Mouse (Mus musculus) cerebellum, adult 11-12 months (tissue): Measurements from ENCODE around the gene Rbfox2.

Source experiments
- DNase-seq: peaks from one replicate; pipeline ENCODE4 v3.0.0; 2022

The Rbfox2 gene

GRCm38 (mm10) chr15:77174018-77174417 is 132.8 kb downstream of the Rbfox2 start:
- DNase-seq: no peak

GRCm38 (mm10) chr15:77172414-77172813 is 134.4 kb downstream of the Rbfox2 start:
- no peak for DNase-seq

DNA sequence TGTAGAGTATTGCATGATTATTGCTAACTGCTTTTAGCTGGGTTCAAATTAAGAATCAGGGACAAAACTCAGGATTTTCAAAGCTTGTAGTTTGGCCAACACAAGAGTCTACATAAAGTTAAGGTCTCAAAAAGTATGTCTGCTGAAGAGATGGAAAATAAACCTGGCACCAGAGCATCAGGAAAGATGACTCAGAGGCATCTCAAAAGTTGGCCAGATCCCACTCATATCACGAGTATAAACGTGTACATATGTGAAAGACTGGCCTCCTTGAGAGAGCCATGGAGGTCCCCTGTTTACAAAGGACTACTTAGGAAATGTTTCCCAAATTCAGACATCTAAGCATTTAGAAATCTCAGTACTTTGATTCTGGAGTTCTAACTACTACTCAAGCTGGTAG is 138.0 kb downstream of the Rbfox2 start:
- no peak for DNase-seq

GRCm38 (mm10) chr15:77166225-77166732 is 140.5 kb downstream of the Rbfox2 start:
- DNase-seq: no peak

DNA sequence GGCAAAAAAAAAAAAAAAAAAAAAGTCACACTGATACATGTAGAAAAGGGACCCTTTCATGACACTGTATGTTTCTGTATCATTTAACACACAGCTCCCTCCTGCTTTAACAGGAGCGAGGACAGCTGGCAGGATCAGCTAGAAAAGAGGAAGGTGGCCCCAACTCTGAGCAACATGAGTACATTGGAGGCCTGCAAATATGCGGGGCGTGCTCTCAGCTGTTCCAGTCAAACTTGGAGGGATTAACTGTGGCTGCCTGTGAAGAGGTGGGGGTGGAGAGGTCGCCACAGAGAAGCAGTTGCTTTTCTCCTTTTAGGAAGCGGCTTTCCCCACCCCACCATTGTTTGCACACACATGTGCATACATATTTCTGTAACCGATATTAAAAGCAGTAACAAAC is 143.5 kb downstream of the Rbfox2 start:
- DNase-seq: no peak

GRCm38 (mm10) chr15:77162931-77163330 is 143.9 kb downstream of the Rbfox2 start:
- no peak for DNase-seq

DNA sequence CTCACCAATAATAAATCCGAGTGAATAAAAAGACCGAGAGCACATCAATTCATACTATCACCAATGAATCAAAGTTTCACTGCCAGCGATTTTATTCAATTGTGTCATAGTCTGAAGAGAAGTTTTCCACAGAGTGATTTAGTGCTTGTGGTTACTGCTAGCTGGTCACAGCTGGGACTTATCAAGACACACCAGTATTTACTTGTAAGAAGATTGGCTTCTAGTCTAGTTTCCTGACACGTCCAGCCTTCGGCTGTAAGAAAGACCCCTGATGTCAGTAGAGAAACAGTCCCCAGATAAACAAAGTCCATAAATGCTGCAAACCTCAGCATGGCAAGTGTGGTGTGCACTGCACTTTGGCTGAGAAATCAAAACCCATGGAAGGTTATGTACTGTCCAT is 145.4 kb downstream of the Rbfox2 start:
- DNase-seq: no peak

DNA sequence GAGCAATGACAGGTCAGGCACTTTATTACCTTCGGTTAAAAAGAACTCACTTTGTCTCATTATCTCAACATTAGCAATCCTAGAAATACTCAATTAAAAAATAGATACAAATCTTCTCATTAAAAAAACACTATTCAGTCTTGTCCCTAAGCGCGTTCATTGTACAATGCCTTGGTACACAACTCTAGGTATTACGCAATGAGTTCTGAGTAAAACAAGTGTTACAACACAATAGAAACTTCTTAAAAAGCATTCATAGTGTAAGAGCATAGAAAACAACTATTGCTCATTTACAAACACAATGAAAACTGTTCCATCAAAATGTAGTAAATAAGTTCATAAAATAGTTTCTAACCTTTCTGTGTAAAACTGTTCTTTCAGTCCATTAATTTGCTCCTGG is 146.0 kb downstream of the Rbfox2 start:
- DNase-seq: no peak

GRCm38 (mm10) chr15:77156525-77156924 is 150.3 kb downstream of the Rbfox2 start:
- DNase-seq: peak; percentile 55

GRCm38 (mm10) chr15:77154248-77154785 is 152.5 kb downstream of the Rbfox2 start:
- DNase-seq: no peak

- DNase-seq: peak; percentile 85
These were observed 153.2 kb downstream of the Rbfox2 start for GRCm38 (mm10) chr15:77153625-77154024.

DNA sequence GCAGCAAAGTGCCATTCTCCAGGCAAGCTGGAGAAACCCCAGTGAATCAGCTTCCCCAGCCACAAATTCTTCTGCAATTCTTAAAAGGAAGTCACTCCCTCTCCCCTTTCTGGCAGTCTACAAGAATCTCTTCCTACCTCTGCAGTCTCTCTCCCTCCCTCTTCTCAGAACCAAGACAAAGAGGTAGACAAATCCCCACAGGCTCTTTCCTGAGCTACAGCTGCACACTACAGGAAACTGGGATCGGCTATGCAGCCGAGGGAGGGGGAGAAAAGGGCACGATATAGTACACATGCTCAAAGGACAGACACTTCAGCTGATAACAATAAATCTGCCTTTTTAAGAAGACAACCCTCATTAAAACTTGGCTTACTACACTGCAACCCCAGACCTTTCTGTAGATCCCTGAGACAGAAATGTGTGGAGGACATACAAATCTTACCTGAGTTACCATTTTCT is 153.7 kb downstream of the Rbfox2 start:
- no peak for DNase-seq

- peak; percentile 77 for DNase-seq
These were observed 154.3 kb downstream of the Rbfox2 start for GRCm38 (mm10) chr15:77152336-77153087.

DNA sequence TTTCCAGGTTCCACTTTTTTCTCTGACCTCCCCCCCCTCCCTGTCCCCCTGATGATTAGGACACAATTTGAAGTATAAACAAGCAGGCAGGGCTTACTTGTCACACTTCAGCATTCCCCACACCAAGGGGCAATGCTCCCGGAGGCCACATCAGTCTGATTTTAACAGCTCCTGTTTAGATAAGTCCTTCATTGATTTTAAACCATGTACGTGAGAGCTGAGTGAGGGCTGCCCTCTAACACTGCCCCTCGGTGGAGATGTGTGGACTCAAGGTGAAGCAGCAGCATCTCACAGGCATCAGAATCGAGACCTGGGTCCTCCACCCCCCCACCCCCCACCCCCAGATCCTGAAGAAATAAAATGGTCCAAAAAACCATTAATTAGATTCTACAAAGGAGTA is 155.0 kb downstream of the Rbfox2 start:
- no peak for DNase-seq

DNA sequence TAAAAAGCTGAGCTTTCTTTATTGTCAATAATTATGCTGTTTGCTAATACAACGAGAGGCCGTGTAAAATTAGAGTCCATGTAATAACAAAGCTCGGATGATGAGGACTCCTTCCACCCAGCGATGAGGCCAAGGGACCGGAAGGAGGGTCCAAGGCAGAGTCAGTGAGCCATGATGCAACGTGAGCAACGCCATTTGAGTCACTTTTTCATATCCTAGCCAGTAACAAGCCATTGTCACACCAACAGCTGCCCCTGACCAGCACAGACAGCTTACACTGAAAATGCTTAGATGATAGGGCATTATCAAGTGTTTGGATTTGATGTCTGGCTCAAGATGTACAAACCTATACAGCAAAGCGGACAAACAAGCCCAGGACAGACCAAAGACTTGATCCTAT is 155.6 kb downstream of the Rbfox2 start:
- no peak for DNase-seq

DNA sequence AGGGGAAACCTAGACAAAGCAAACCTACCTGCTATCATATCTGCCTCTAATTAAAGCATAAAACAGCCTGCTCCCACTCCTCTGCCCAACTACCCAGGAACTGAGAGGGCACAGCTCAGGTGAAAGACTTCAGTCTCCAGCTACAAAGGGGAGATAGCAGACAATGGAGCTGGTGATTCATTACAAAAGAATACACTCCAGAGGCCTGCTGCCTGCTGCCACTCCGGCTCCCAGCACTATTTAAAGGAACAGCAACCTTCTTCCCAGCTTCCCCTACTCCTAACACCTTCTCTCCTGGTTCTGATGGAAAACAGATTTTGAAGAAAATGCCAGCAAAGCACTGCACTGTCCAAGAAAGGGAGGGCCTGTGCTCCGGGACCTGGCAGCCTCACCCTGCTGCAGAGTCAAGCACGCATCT is 156.4 kb downstream of the Rbfox2 start:
- peak; percentile 51 for DNase-seq

- DNase-seq: no peak
These were observed 156.8 kb downstream of the Rbfox2 start for GRCm38 (mm10) chr15:77150000-77150399.

- no peak for DNase-seq
These were observed 157.3 kb downstream of the Rbfox2 start for GRCm38 (mm10) chr15:77149551-77149950.

DNA sequence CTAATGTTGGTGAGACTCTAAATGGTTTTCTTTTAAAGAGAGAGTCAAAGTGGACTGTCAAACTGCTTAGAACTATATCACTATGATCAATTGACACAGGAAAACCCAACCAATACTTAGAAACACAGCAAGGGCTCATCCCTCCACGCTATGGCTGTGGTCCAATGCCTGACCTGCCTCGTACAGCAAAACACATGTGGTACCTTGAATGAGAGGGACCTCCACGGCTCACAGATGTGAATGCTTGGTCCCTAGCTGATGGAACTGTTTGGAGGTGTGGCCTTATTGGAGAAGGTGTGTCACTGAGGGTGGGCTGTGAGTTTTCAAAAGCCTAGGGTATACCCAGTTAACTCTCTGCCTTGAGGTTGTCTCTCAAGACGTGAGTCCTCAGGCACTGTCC is 159.9 kb downstream of the Rbfox2 start:
- DNase-seq: no peak

DNA sequence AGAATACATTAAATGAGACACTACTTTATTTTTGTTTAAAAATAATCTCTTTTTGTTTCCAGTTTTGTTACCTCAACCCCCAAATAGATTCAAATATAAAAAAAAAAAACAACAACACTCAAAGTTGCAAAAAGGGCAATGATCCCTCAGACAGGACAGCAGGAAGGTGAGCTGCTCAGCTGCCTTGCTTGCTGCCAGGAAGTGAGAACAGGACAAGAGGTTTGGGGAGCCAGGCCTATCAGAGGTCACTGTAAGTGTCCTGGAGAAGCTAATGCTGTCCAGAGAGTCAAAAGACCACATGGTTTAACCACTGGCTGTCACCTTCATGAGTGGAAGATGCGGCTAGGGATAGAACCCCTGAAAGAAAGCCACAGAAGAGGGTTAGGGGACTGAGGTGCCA is 161.8 kb downstream of the Rbfox2 start:
- DNase-seq: no peak

- DNase-seq: no peak
These were observed 164.0 kb downstream of the Rbfox2 start for GRCm38 (mm10) chr15:77142787-77143186.

- DNase-seq: no peak
These were observed 164.5 kb downstream of the Rbfox2 start for GRCm38 (mm10) chr15:77142352-77142751.

- peak; percentile 61 for DNase-seq
These were observed 165.1 kb downstream of the Rbfox2 start for GRCm38 (mm10) chr15:77141711-77142110.

GRCm38 (mm10) chr15:77138282-77138681 is 168.5 kb downstream of the Rbfox2 start:
- no peak for DNase-seq

DNA sequence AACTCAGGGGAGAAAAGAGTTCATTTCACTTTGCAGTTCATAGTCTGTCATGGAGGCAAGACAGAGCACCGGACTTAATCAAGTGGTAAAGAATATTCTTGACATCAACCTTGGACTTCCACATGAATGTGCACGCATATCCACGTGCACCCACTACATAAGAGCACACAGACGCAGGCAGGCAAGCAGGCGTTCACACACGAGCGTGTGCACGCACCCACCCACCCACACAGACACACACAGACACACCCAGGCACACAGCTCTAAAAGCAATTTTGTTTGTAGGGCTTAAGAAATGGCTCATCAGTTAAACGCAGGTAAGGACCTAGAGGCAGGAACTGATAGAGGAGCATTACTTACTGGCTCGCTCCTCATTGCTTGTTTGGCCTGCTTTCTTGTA is 172.3 kb downstream of the Rbfox2 start:
- no peak for DNase-seq
